Mouse (Mus musculus): ENCODE measurements around the gene Wtap. TPM values are rescaled to one million over a fixed set of nuclear protein-coding genes. Genes with fewer than 3 reads are reported as not detected.
"Not testable (repeated sequence)": the region's sequence is repeated elsewhere in the genome, so short reads cannot be mapped to it uniquely, and the experiment has no call there.

Gene Wtap
- polyA plus RNA-seq, 1 experiment from 2014 or later: 136 TPM

DNA sequence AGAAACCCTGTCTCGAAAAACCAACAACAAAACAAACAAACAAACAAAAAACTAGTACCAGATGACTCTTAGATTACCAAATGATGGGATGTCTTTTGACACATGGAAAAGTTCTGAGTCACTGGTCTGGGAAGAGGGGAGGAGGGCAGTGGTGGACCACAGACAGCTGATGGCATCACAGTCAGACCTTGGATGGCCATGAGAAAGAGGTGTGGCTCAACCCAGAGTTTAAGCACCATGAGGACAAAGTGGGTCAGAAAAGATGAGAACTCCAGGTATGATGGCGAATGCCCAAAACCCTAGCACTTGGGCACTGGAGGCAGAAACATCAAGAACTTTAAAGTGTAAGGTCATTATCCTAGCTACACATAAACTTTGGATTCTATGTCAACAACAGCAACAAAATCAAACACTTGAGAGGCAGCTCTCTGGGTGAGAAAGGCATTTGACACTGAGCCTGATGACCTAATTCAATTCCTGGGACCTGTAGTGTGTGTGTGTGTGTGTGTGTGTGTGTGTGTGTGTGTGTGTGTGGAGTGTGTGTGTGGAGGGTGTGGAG lies 56.5 kb downstream of the Wtap start:
- 64% methylated on average over 2 of the region's 2 CpGs for WGBS
- H3K4me3 ChIP-seq (ENCODE audit: low read depth, low read length): no peak overlapping the region
- TF ChIP-seq CTCF (IDR thresholded peaks at IDR 0.05; ENCODE audit: low read depth): no peak
- H3K27ac ChIP-seq (ENCODE audit: low read depth): no peak overlapping the region
- H3K9me3 ChIP-seq (ENCODE audit: low read depth, low read length): no peaks in the 10 kb centered on the region
- 0 out of 2 replicates have a peak, but pooled peaks cover 3% of the 10 kb centered on the region for H3K4me1 ChIP-seq (ENCODE audit: insufficient read depth)
- H3K36me3 ChIP-seq (ENCODE audit: insufficient read depth): peaks cover 5% of the 10 kb centered on the region; the same call in 1 of the 2 replicates
- H3K27me3 ChIP-seq (ENCODE audit: insufficient read depth, low read length): no peaks in the 10 kb centered on the region
- DNase-seq (no peak), ATAC-seq (ENCODE audit: insufficient read depth) (no peak)
- H3K4me2 ChIP-seq: no peak overlapping the region
- H3K9ac ChIP-seq: no peak overlapping the region

DNA sequence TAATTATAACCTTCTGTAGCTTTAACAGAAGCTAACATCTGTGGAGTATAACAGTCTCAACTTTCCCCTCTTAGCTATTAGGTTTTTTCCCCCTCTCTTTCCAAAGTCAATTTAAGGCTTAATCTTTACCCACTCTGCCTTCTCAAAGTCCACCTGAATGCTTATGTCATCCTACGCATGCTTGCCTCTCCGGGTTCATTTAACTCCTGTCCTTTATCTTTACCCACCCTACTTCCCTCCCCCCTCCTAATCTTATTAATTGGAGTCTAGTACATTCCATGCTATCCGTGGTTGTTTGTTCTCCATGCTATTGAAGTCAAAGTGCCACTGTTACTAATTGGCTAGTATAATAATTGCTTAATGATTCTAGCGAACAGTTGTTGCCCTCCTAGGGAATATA lies 58.2 kb downstream of the Wtap start:
- no peak for TF ChIP-seq CTCF (IDR thresholded peaks at IDR 0.05; ENCODE audit: low read depth)
- H3K27me3 ChIP-seq (ENCODE audit: insufficient read depth, low read length): no peaks in the 10 kb centered on the region
- no peak overlapping the region for H3K9ac ChIP-seq
- no peaks in the 10 kb centered on the region for H3K36me3 ChIP-seq (ENCODE audit: insufficient read depth)
- 0 out of 2 replicates have a peak, but pooled peaks cover 3% of the 10 kb centered on the region for H3K4me1 ChIP-seq (ENCODE audit: insufficient read depth)
- H3K4me3 ChIP-seq (ENCODE audit: low read depth, low read length): no peak overlapping the region
- ATAC-seq (ENCODE audit: insufficient read depth) (no peak), DNase-seq (no peak)
- no peaks in the 10 kb centered on the region for H3K9me3 ChIP-seq (ENCODE audit: low read depth, low read length)
- 62% methylated on average over 4 of the region's 4 CpGs for WGBS
- no peak overlapping the region for H3K27ac ChIP-seq (ENCODE audit: low read depth)
- no peak overlapping the region for H3K4me2 ChIP-seq

DNA sequence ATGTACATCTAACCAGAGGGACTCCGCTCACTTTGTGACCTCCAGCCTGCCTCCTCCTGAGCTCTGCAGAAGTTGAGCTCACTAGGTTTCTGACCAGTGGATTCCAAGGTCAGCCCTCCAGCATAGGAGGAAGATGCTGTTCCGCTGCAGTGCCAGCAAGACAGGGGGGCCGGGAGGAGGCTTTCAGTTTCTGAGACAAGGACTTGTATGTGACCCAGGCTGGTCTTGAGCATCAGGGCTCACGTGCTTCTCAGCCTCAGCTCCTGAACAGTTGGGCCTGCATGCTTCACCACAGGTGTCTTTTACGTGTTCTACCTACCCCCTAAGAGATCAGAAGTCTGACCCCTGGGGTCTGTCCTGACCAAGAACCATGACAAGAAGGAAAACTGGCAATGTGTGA lies 62.4 kb downstream of the Wtap start:
- H3K27ac ChIP-seq (ENCODE audit: low read depth); H3K9ac ChIP-seq; H3K9me3 ChIP-seq (ENCODE audit: low read depth, low read length); H3K4me2 ChIP-seq; DNase-seq; H3K27me3 ChIP-seq (ENCODE audit: insufficient read depth, low read length); ATAC-seq (ENCODE audit: insufficient read depth); H3K36me3 ChIP-seq (ENCODE audit: insufficient read depth); H3K4me3 ChIP-seq (ENCODE audit: low read depth, low read length); H3K4me1 ChIP-seq (ENCODE audit: insufficient read depth): not testable (repeated sequence)
- WGBS: 85% methylated on average over 5 of the region's 5 CpGs

DNA sequence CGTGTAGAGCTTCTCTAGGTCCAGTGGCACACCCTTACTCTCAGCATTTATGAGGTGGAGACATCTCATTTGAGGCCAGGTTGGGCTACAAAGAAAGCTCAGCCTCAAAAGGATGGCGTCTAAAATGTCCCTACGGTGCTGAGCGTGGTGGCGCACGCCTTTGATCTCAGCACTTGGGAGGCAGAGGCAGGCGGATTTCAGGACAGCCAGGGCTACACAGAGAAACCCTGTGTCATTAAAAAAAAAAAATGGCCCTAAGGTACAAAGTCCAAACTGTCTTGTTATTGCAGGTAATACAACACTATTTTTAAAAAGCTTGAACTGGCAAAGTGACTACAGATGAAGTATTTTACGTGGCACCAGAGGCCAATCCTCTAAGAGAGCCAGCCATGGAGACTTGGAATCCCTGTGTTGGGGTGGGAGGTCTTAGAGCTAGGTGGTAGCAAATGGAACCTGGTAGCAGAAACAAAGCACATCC lies 68.2 kb downstream of the Wtap start:
- H3K4me1 ChIP-seq (ENCODE audit: insufficient read depth): no peaks in the 10 kb centered on the region
- H3K9ac ChIP-seq: no peak overlapping the region
- peaks cover 63% of the 10 kb centered on the region for H3K36me3 ChIP-seq (ENCODE audit: insufficient read depth)
- H3K4me3 ChIP-seq (ENCODE audit: low read depth, low read length): no peak overlapping the region
- H3K27me3 ChIP-seq (ENCODE audit: insufficient read depth, low read length): no peaks in the 10 kb centered on the region
- DNase-seq (peak; percentile 8), ATAC-seq (ENCODE audit: insufficient read depth) (no peak)
- H3K27ac ChIP-seq (ENCODE audit: low read depth): no peak overlapping the region
- TF ChIP-seq CTCF (IDR thresholded peaks at IDR 0.05; ENCODE audit: low read depth): no peak
- 86% methylated on average over 8 of the region's 8 CpGs for WGBS
- no peaks in the 10 kb centered on the region for H3K9me3 ChIP-seq (ENCODE audit: low read depth, low read length)
- no peak overlapping the region for H3K4me2 ChIP-seq

DNA sequence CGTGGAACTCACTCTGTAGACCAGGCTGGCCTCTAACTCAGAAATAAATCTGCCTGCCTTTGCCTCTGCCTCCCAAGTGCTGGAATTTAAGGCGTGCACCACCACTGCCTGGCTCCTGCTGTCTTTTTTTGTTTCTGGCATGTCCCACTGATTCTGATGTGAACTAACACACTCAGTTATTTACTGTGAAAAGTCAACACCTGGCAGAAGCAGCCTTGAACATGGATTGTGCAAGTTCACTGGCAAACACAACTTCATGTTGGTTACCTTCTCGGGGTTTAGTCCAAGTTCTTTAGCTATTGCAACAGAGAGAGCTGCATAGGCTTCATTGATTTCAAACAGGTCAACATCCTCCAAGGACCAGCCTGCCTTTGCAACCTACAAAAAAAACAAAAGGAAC lies 69.0 kb downstream of the Wtap start:
- Histone ChIP-seq H3K9me3 (ENCODE audit: low read depth, low read length) (no peaks in the 10 kb centered on the region), H3K27ac (ENCODE audit: low read depth) (no peak overlapping the region), H3K9ac (no peak overlapping the region), H3K36me3 (ENCODE audit: insufficient read depth) (peaks cover 70% of the 10 kb centered on the region), H3K4me1 (ENCODE audit: insufficient read depth) (no peaks in the 10 kb centered on the region), H3K27me3 (ENCODE audit: insufficient read depth, low read length) (no peaks in the 10 kb centered on the region), H3K4me2 (no peak overlapping the region), H3K4me3 (ENCODE audit: low read depth, low read length) (no peak overlapping the region)
- no peak for DNase-seq
- ATAC-seq (ENCODE audit: insufficient read depth): no peak
- no peak for TF ChIP-seq CTCF (IDR thresholded peaks at IDR 0.05; ENCODE audit: low read depth)
- WGBS: 88% methylated on average over 3 of the region's 3 CpGs

DNA sequence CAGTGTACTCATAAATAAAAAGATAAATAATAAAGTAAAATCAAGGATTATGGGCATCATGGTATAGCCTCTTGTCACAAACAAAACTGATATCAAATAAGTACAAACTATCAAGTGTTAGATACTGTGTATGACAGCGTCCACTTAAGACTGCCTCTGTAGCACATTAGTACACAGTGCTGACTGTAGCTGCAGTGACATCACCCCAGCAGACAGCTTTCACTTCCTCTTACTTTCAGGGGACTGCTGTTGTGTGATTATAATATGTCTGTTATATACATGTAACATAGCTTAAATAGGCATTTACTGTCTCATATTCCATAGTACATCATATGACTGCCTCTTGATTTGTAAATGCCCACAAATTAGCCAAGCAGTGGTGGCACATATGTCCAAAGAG lies 72.9 kb downstream of the Wtap start:
- no peak overlapping the region for H3K27ac ChIP-seq (ENCODE audit: low read depth)
- no peak for ATAC-seq (ENCODE audit: insufficient read depth)
- H3K4me3 ChIP-seq (ENCODE audit: low read depth, low read length): no peak overlapping the region
- WGBS: 89% methylated on average over 1 of the region's 1 CpGs
- DNase-seq: no peak
- H3K9ac ChIP-seq: no peak overlapping the region
- no peak overlapping the region for H3K4me2 ChIP-seq
- H3K9me3 ChIP-seq (ENCODE audit: low read depth, low read length): no peaks in the 10 kb centered on the region
- TF ChIP-seq CTCF (IDR thresholded peaks at IDR 0.05; ENCODE audit: low read depth): no peak
- H3K36me3 ChIP-seq (ENCODE audit: insufficient read depth): peaks cover 75% of the 10 kb centered on the region
- no peaks in the 10 kb centered on the region for H3K27me3 ChIP-seq (ENCODE audit: insufficient read depth, low read length)
- H3K4me1 ChIP-seq (ENCODE audit: insufficient read depth): no peaks in the 10 kb centered on the region; the same call in 1 of the 2 replicates

Other genes starting within 250 kb of the Wtap start
- 86.6 and 87.0 TPM in 2 replicates for gene Igf2r, start 224.5 kb downstream of the Wtap start, polyA plus RNA-seq (2014; fragmentation: Nextera tagmentation; extraction: Ambion mirVana)
- 0.67 and 0.97 TPM in 2 replicates for gene Mas1, start 126.0 kb downstream of the Wtap start, polyA plus RNA-seq (2014; fragmentation: Nextera tagmentation; extraction: Ambion mirVana)
- 0.09 TPM in 1 of 2 replicates, not detected in the other for gene Mrgprh, start 118.1 kb downstream of the Wtap start, polyA plus RNA-seq (2014; fragmentation: Nextera tagmentation; extraction: Ambion mirVana)
- 1.4 and 2.0 TPM in 2 replicates for gene Pnldc1, start 83.9 kb downstream of the Wtap start, polyA plus RNA-seq (2014; fragmentation: Nextera tagmentation; extraction: Ambion mirVana)
- 469 and 508 TPM in 2 replicates for gene Tcp1, start 78.5 kb downstream of the Wtap start, polyA plus RNA-seq (2014; fragmentation: Nextera tagmentation; extraction: Ambion mirVana)
- 150 and 151 TPM in 2 replicates for gene Mrpl18, start 77.8 kb downstream of the Wtap start, polyA plus RNA-seq (2014; fragmentation: Nextera tagmentation; extraction: Ambion mirVana)
- gene Acat3, start 53.6 kb downstream of the Wtap start, polyA plus RNA-seq (2014; fragmentation: Nextera tagmentation; extraction: Ambion mirVana): 0.67 and 0.69 TPM in 2 replicates
- 93.7 and 98.2 TPM in 2 replicates for gene Acat2, start 33.4 kb downstream of the Wtap start, polyA plus RNA-seq (2014; fragmentation: Nextera tagmentation; extraction: Ambion mirVana)
- gene Sod2, start 12.7 kb upstream of the Wtap start, polyA plus RNA-seq (2014; fragmentation: Nextera tagmentation; extraction: Ambion mirVana): 100 and 106 TPM in 2 replicates
- not detected in 2 replicates for gene Gpr31b, start 58.1 kb upstream of the Wtap start, polyA plus RNA-seq (2014; fragmentation: Nextera tagmentation; extraction: Ambion mirVana)
- gene Tcp10b, start 66.9 kb upstream of the Wtap start, polyA plus RNA-seq (2014; fragmentation: Nextera tagmentation; extraction: Ambion mirVana): not detected in 2 replicates
- not detected in 2 replicates for gene Unc93a, start 137.6 kb upstream of the Wtap start, polyA plus RNA-seq (2014; fragmentation: Nextera tagmentation; extraction: Ambion mirVana)
- not detected in 2 replicates for gene Smok2a, start 227.0 kb upstream of the Wtap start, polyA plus RNA-seq (2014; fragmentation: Nextera tagmentation; extraction: Ambion mirVana)
- not detected in 2 replicates for gene Smok2b, start 236.1 kb upstream of the Wtap start, polyA plus RNA-seq (2014; fragmentation: Nextera tagmentation; extraction: Ambion mirVana)

All from lung, embryonic 14.5 days (tissue).